Mouse (Mus musculus) CD8-positive naive resting alpha-beta T cell, adult 2 months (primary cell): Measurements from ENCODE around the gene Ngf.

ENCODE experiments used
- DNase-seq, 2 experiments: peaks; one replicate each; pipeline ENCODE4 v3.0.0; 2022; ENCODE audit warnings: low read depth in 2 of 2, low spot score in 2 of 2

The Ngf gene

GRCm38 (mm10) chr3:102506061-102506460 lies 36.3 kb downstream of the Ngf start:
- DNase-seq = no peak

- no peak for DNase-seq
Observed at GRCm38 (mm10) chr3:102507666-102508260, 38.0 kb downstream of the Ngf start.

- no peak for DNase-seq
Observed at GRCm38 (mm10) chr3:102508455-102508854, 38.7 kb downstream of the Ngf start.

DNA sequence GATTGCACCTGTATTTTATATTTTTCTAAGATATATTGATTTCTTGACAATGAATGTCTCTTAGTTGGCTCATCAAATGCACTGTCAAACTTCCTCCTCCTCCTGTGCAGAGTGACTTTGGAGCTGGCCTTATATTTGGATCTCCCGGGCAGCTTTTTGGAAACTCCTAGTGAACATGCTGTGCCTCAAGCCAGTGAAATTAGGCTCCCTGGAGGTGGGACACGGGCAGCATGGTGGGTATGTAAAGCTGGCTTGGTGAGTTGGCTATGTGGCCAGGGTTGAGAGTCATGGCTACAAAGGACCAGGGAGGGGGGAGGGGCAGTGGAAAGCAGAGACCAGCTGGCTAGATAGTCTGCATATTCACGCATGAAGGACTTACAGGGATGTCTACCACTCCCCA lies 39.9 kb downstream of the Ngf start:
- DNase-seq = no peak

DNA sequence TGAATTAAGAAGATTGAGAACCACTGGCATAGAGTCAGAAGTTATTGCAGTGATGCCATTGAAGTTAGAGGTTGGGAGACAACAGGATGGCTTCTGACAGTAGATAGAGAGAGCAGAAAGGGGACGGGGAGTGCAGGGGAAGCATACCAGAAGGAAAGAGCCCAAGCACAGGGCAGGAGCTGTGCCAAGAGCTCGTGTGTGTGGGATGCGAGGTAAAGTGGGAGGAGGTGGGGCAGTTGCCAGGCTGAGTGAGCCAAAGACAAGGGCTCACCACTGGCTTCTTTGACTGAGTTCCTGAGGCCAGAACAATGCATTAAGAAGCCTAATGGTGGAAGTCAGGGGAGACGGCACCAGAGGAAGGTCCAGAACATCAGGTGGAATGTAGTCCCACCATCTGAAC lies 47.2 kb downstream of the Ngf start:
- no peak for DNase-seq

DNA sequence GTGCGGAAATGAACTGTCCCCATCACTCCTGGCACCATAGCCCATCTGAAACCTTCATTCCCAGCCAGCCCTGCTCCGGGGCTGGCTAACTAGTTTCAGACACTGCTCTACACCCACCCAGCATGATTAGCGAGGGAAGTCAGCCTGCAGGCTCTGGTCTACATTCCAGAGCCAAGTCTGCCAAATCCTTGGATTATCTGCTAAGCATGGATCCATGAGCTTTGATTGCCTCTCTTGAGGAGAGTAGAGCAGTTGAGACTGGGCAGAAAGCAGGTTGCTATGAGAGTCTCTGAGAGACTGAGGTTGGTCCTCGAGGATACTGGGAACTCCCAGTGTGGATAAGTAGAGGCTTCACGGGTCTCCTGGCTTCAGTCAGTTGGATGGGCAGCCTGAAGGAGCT lies 51.3 kb downstream of the Ngf start:
- no peak for DNase-seq

- DNase-seq = no peak
Observed at GRCm38 (mm10) chr3:102523711-102524110, 54.0 kb downstream of the Ngf start.

- DNase-seq = no peak
Observed at GRCm38 (mm10) chr3:102524951-102525350, 55.2 kb downstream of the Ngf start.

- no peak for DNase-seq
Observed at GRCm38 (mm10) chr3:102525856-102526255, 56.1 kb downstream of the Ngf start.

DNA sequence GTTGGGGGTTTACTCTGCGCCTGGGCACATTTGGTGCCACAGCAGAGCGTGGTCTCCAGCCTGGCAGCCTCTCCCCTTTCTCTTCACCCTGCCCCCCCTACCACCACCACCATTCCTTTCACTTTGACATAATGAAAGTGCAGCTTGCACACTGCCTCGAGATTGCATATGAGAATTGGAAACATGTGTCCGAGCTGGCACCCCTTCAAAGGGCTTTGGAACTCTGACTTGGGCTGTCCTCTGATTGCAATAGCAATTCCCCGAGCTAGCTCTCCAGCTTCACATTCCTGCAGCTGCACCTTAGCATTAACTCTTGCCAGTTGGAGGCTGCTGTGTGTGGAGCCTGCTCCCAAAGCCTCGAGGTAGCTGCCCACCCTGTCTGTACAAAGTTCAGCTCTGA lies 56.8 kb downstream of the Ngf start:
- no peak for DNase-seq

DNA sequence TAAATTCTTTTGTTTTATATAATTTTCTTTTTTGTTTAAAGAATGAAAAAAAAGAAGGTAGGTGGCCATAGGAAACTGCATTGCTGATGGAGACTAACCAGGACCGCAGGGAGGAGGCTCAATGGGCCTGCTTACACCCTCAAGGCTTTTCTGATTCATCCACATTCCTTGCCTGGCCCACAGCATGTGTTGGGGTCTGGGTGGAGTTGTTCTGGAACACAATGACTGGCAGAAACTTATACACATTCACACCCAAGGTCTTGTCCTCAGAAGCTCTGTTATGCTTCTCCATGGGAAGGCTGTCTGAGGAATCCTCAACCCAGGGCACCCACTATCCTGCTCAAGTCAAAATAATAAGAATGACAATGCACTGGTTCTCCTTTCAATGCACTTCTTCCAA lies 65.0 kb downstream of the Ngf start:
- no peak for DNase-seq

DNA sequence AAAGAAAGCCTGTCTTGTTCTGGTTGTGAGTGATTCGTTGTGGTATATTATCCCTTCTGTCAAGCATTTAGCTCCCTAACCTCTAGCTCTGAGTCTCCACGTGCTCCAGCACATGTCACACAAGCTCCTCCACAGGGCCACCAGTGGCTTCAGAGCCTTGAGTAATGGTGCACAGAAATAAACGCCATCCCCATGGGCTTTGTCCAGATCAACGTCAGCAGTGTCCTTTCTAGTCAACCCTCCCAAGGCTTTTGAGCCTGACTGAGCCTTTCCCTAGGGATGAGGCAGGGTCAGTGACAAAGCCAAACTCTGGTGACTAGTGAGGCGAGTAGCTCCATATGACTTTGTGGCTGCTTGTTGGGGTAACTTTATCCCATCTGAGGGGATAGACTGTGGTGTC lies 73.9 kb downstream of the Ngf start:
- no peak for DNase-seq

DNA sequence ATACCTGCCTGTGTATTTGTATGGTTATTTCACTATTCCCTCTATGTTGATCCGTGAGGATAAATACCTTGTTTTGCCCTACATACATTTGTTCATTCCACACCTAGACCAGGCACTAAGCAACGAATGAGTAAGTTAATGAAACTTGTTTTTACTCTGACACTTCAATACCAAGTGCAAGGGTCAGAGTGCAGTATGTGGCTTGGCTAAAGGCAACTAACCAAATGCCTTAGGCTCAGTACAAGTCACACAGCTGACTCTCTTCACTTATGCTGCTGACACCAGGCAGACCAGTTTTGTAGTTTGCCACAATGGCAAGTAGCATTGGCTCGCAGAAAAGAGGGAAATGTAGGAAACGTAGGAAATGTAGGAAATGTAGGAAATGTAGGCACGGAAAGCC lies 77.8 kb downstream of the Ngf start:
- no peak for DNase-seq

DNA sequence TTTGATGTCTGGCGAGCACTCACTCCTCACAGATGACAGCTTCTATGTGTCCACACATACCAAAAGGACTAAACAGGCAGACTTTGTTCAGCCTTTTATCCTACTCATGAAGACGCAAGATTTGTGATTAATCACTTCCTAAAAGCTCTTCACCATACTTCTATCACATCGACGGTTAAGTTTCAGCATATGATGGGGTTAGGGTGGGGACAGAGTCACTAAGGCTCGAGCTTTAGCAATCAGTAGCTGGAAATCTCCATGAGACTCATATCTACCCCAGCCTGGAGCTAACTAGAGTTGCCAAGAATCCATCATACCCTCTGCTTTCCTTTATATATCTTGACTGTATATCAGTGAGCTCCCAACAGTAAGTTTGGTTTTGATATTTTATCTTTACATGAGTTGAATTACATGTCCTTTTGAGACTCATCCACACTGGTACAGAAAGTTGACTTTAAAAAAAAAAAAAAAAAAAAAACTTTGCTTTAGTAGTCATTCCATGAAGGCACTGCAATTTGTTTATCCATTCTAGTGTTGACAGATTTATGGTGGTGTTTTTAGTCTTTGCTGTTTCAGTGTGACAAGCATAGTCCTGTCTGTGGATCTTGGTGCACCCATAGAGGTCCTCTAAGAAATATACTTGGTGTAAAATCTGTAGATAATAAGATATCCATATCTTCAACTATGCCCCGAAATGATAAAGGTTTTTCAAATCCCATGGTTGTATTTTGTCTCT lies 84.4 kb downstream of the Ngf start:
- DNase-seq = no peak

GRCm38 (mm10) chr3:102556108-102556507 lies 86.4 kb downstream of the Ngf start:
- DNase-seq = no peak

- no peak for DNase-seq
Observed at GRCm38 (mm10) chr3:102556645-102557044, 86.9 kb downstream of the Ngf start.
